Mouse (Mus musculus) lung, postnatal 10 days (tissue): ENCODE data around the gene Mug1.
"Not testable (repeated sequence)": the region's sequence is repeated elsewhere in the genome, so short reads cannot be mapped to it uniquely, and the experiment has no call there.

Experiments
- DNase-seq: peaks from one replicate; pipeline ENCODE4 v3.0.0; 2021

The Mug1 gene

GRCm38 (mm10) chr6:121838271-121838670 is at the start of gene Mug1:
TSS of gene Mug1 (plus strand) at chr6:121838541.
- not testable (repeated sequence) for DNase-seq

GRCm38 (mm10) chr6:121828034-121828433 is 10.3 kb upstream of the Mug1 start:
- no peak for DNase-seq

- DNase-seq: no peak
These were observed 2.0 kb upstream of the Mug1 start for GRCm38 (mm10) chr6:121836361-121836760.

DNA sequence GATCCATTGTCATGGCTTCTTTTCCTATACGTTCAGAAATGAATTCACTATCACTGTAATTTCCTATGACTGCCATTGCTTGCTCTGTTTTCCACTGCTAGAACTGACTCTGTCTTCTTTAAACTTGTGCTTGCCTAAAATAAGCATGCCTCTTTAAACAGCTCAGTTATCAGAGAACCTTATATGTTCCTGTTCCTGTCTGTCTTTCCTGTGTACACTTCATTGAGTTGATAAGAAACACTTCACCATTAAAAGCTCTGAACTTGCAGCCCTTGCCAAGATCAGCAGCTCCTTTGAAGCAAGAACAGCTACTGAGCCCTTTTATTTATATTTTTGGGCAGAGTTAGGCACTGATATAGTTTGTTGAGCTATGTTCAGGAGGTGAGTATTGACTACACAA is 10.0 kb downstream of the Mug1 start:
- DNase-seq: no peak
